Comparison of ENCODE assay signal across 18 mouse cellular contexts in the genomic region with DNA sequence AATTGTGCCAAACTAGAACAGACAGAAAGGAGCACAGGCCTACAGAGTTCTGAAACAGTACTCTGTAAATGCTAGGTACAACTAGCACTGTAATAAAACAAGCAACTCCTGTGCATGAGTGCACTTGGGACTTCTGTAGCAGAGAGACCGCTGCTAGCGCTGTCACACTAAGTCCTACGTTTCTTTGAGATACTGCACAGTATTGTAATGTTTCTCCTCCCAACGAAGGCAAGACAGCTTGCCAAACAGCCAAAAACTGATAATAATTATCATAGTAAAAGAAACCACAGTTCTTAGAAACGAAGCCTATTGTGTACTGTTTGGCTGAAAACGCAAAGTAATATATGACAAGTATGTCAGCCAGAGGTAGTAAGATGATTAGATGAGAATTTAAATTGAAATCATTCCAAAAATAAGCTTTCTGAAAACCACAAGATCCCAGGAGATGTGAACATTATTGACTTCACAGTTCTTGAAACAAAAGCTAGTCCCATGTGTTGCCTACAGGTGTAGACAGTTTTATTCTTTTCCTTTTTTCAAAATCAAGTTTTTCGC.
"Had no signal": no experiment of that assay in that cellular context is flagged by ENCODE, and none has a peak within 500 bp of the region (broad histone marks: within the 10 kb centered on the region; RNA-seq: fewer than 3 reads in every experiment).

No protein-coding gene starts in this region.

- H3K4me2 ChIP-seq: limb, embryonic 12.5 days; midbrain, embryonic 11.5 days; midbrain, embryonic 15.5 days; neural tube, embryonic 12.5 days; stomach, embryonic 15.5 days had no signal

- H3K36me3 ChIP-seq: limb, embryonic 12.5 days; midbrain, embryonic 15.5 days; neural tube, embryonic 12.5 days; stomach, embryonic 15.5 days had no signal

- DNase-seq: kidney, adult 8-10 months; kidney, postnatal 36 days; layer of hippocampus, adult 9-11 months; layer of hippocampus, postnatal 36 days; lung, adult 2 months; lung, postnatal 36 days; right cerebral cortex, postnatal 4 days; spleen, adult 18-20 months; thymus, adult 2 months; thymus, postnatal 25 days had no signal

- H3K27me3 ChIP-seq: limb, embryonic 12.5 days; midbrain, embryonic 15.5 days; neural tube, embryonic 12.5 days; stomach, embryonic 15.5 days had no signal

- H3K9me3 ChIP-seq: limb, embryonic 12.5 days; midbrain, embryonic 15.5 days; neural tube, embryonic 12.5 days; stomach, embryonic 15.5 days had no signal

- H3K9ac ChIP-seq: limb, embryonic 12.5 days; midbrain, embryonic 15.5 days; neural tube, embryonic 12.5 days; stomach, embryonic 15.5 days had no signal

- H3K4me3 ChIP-seq: limb, embryonic 12.5 days; midbrain, embryonic 15.5 days; neural tube, embryonic 12.5 days; stomach, embryonic 15.5 days had no signal

- H3K27ac ChIP-seq: kidney, postnatal 0 days; limb, embryonic 12.5 days; midbrain, embryonic 15.5 days; neural tube, embryonic 12.5 days; stomach, embryonic 15.5 days had no signal

- ATAC-seq: intestine, postnatal 0 days; lung, postnatal 0 days; midbrain, embryonic 15.5 days had no signal

- H3K4me1 ChIP-seq: limb, embryonic 12.5 days; midbrain, embryonic 15.5 days; neural tube, embryonic 12.5 days; stomach, embryonic 15.5 days had no signal
